Mouse (Mus musculus) thymus, postnatal 4 days (tissue): ENCODE data around the gene Gstt4.

Source experiments
- DNase-seq: peaks from one replicate; pipeline ENCODE4 v3.0.0; 2021

Gstt4 gene

GRCm38 (mm10) chr10:75835307-75835706, 13.0 kb upstream of the Gstt4 start:
- DNase-seq: peak; percentile 83

GRCm38 (mm10) chr10:75834721-75835120, 12.4 kb upstream of the Gstt4 start:
- no peak for DNase-seq

GRCm38 (mm10) chr10:75834250-75834649, 11.9 kb upstream of the Gstt4 start:
- peak; percentile 88 for DNase-seq

- peak; percentile 61 for DNase-seq
These were observed 11.2 kb upstream of the Gstt4 start for GRCm38 (mm10) chr10:75833456-75834080.

- DNase-seq: peak; percentile 88
These were observed 10.0 kb upstream of the Gstt4 start for GRCm38 (mm10) chr10:75832272-75832895.

- no peak for DNase-seq
These were observed 7.9 kb upstream of the Gstt4 start for GRCm38 (mm10) chr10:75830275-75830670.

- DNase-seq: no peak
These were observed 7.4 kb upstream of the Gstt4 start for GRCm38 (mm10) chr10:75829529-75830274.

GRCm38 (mm10) chr10:75828500-75828931, 6.2 kb upstream of the Gstt4 start:
- no peak for DNase-seq

GRCm38 (mm10) chr10:75827668-75828360, 5.5 kb upstream of the Gstt4 start:
- no peak for DNase-seq

GRCm38 (mm10) chr10:75824530-75824929, 2.2 kb upstream of the Gstt4 start:
- no peak for DNase-seq

GRCm38 (mm10) chr10:75823782-75824181, 1.4 kb upstream of the Gstt4 start:
- DNase-seq: no peak

- DNase-seq: no peak
These were observed 2.5 kb downstream of the Gstt4 start for GRCm38 (mm10) chr10:75819882-75820281.

- no peak for DNase-seq
These were observed 3.7 kb downstream of the Gstt4 start for GRCm38 (mm10) chr10:75818641-75819040.

GRCm38 (mm10) chr10:75804217-75804616, 18.1 kb downstream of the Gstt4 start:
- no peak for DNase-seq

GRCm38 (mm10) chr10:75798176-75798696, 24.1 kb downstream of the Gstt4 start, which contains the start of gene Gstt1:
Gstt1 (minus strand) TSS chr10:75798584.
- DNase-seq: peak; percentile 34

GRCm38 (mm10) chr10:75797619-75798175, 24.6 kb downstream of the Gstt4 start:
- peak; percentile 39 for DNase-seq

GRCm38 (mm10) chr10:75796731-75797516, 25.4 kb downstream of the Gstt4 start:
- DNase-seq: no peak

GRCm38 (mm10) chr10:75794880-75795279, 27.5 kb downstream of the Gstt4 start:
- no peak for DNase-seq

- peak; percentile 40 for DNase-seq
These were observed 31.6 kb downstream of the Gstt4 start for GRCm38 (mm10) chr10:75790773-75791172.

- no peak for DNase-seq
These were observed 32.5 kb downstream of the Gstt4 start for GRCm38 (mm10) chr10:75789841-75790240.

GRCm38 (mm10) chr10:75789081-75789735, 33.1 kb downstream of the Gstt4 start:
- no peak for DNase-seq
